Mouse (Mus musculus) G1E (cell line): ENCODE results near the gene Tm6sf1. TPM values are rescaled to one million over a fixed set of nuclear protein-coding genes. Genes with fewer than 3 reads are reported as not detected.

ENCODE experiments used
- ATAC-seq: 2 replicates; pipeline ENCODE4 v1.8.0; 2016; ENCODE audit warnings: mild to moderate bottlenecking; ENCODE audit not compliant: insufficient number of reproducible peaks, poor library complexity, low FRiP score, severe bottlenecking; ENCODE audit errors: extremely low read depth
- DNase-seq: peaks from one replicate; pipeline ENCODE4 v3.0.0; 2012; ENCODE audit warnings: low spot score
- H3K27me3 ChIP-seq: 2 replicates; pipeline ENCODE4 v1.6.1; 2012; ENCODE audit warnings: mild to moderate bottlenecking, low read length, inconsistent platforms; ENCODE audit not compliant: insufficient read depth
- H3K36me3 ChIP-seq: replicated peaks from 2 replicates; pipeline ENCODE3; 2012; ENCODE audit warnings: mild to moderate bottlenecking, inconsistent platforms
- H3K4me1 ChIP-seq: 2 replicates; pipeline ENCODE4 v1.6.1; 2012; ENCODE audit warnings: low read depth, low read length, inconsistent platforms, mixed read lengths; ENCODE audit not compliant: insufficient read depth
- H3K4me3 ChIP-seq: 2 replicates; pipeline ENCODE4 v1.5.1; 2012; ENCODE audit warnings: low read depth, mild to moderate bottlenecking, inconsistent platforms, low read length, moderate library complexity, mixed read lengths
- H3K9me3 ChIP-seq: replicated peaks from 2 replicates; pipeline ENCODE4 v1.6.1; 2012; ENCODE audit warnings: inconsistent platforms
- CTCF ChIP-seq: IDR thresholded peaks from 2 replicates; pipeline ENCODE4 v1.5.1; 2012; ENCODE audit warnings: low read depth, low read length, inconsistent platforms, mixed read lengths
- GATA1 ChIP-seq: IDR thresholded peaks from 2 replicates; pipeline ENCODE4 v1.6.1; 2012; ENCODE audit warnings: borderline replicate concordance, low read length, inconsistent platforms, mixed read lengths
- GATA2 ChIP-seq: IDR thresholded peaks from 2 replicates; pipeline ENCODE4 v1.6.1; 2012; ENCODE audit warnings: low read depth, low read length, inconsistent platforms, borderline replicate concordance
- POLR2AphosphoS5 ChIP-seq: IDR thresholded peaks from 2 replicates; pipeline ENCODE4 v1.6.1; 2012; ENCODE audit warnings: low read depth, low read length, inconsistent platforms; ENCODE audit not compliant: insufficient replicate concordance
- TAL1 ChIP-seq: conservative IDR thresholded peaks from 2 replicates; pipeline ENCODE4 v1.6.1; 2012; ENCODE audit warnings: low read depth, low read length, inconsistent platforms, mixed read lengths
- polyA plus RNA-seq: library from polyadenylated mRNA; stranded (reverse); fragments of >175 nt; gene quantifications from 2 replicates; pipeline ENCODE4 v1.2.3, GENCODE M21; 2012
- total RNA-seq, 2 experiments: library from RNA; stranded (forward) in 1 of 2; stranded (reverse) in 1 of 2; fragments of 200-1000 nt in 1 of 2; fragments of >200 nt in 1 of 2; fragmentation: Nextera tagmentation in 1 of 2; gene quantifications; 2 replicates each; pipeline ENCODE4 v1.2.3; 2014 to 2017

Gene Tm6sf1
- total and polyA plus RNA-seq, 3 experiments = 0.11 TPM; not detected in 2

- TF ChIP-seq POLR2AphosphoS5 (no peak), CTCF (no peak), TAL1 (no peak), GATA1 (no peak), GATA2 (no peak)
Observed at GRCm38 (mm10) chr7:81899361-81899760, 40.6 kb downstream of the Tm6sf1 start.

GRCm38 (mm10) chr7:81904094-81904493 lies 45.3 kb downstream of the Tm6sf1 start:
- DNase-seq (no peak), ATAC-seq (no peak)
- TF ChIP-seq POLR2AphosphoS5 (no peak), GATA1 (no peak), TAL1 (no peak), GATA2 (no peak)

More at GRCm38 (mm10) chr7:81899361-81899760, 40.6 kb downstream of the Tm6sf1 start:
- DNase-seq (no peak), ATAC-seq (no peak)
- H3K27me3 ChIP-seq = peaks cover 8% of the 10 kb centered on the region; the same call in 1 of the 2 replicates
- no peak overlapping the region for H3K4me3 ChIP-seq
- H3K4me1 ChIP-seq = no peaks in the 10 kb centered on the region
- H3K9me3 ChIP-seq = no peaks in the 10 kb centered on the region
- no peaks in the 10 kb centered on the region for H3K36me3 ChIP-seq

GRCm38 (mm10) chr7:81904926-81905325 lies 46.1 kb downstream of the Tm6sf1 start:
- Histone ChIP-seq H3K36me3 (no peaks in the 10 kb centered on the region), H3K4me3 (no peak overlapping the region), H3K4me1 (no peaks in the 10 kb centered on the region), H3K9me3 (no peaks in the 10 kb centered on the region), H3K27me3 (peaks cover 8% of the 10 kb centered on the region; the same call in 1 of the 2 replicates)
- no peak for DNase-seq
- no peak for ATAC-seq
- TF ChIP-seq GATA2 = no peak

More at GRCm38 (mm10) chr7:81904094-81904493, 45.3 kb downstream of the Tm6sf1 start:
- Histone ChIP-seq H3K9me3 (no peaks in the 10 kb centered on the region), H3K4me1 (no peaks in the 10 kb centered on the region), H3K36me3 (no peaks in the 10 kb centered on the region), H3K4me3 (no peak overlapping the region), H3K27me3 (peaks cover 10% of the 10 kb centered on the region; the same call in 1 of the 2 replicates)

GRCm38 (mm10) chr7:81918316-81918715 lies 59.5 kb downstream of the Tm6sf1 start:
- no peaks in the 10 kb centered on the region for H3K27me3 ChIP-seq
- no peaks in the 10 kb centered on the region for H3K4me1 ChIP-seq
- no peak overlapping the region for H3K4me3 ChIP-seq
- H3K9me3 ChIP-seq = no peaks in the 10 kb centered on the region
- DNase-seq (no peak), ATAC-seq (no peak)
- H3K36me3 ChIP-seq = no peaks in the 10 kb centered on the region
- no peak for TF ChIP-seq POLR2AphosphoS5
- no peak for TF ChIP-seq GATA2
- TF ChIP-seq CTCF = no peak
- TF ChIP-seq GATA1 = no peak
- no peak for TF ChIP-seq TAL1

- Histone ChIP-seq H3K36me3 (no peaks in the 10 kb centered on the region), H3K4me3 (no peak overlapping the region), H3K4me1 (no peaks in the 10 kb centered on the region), H3K27me3 (no peaks in the 10 kb centered on the region), H3K9me3 (no peaks in the 10 kb centered on the region)
- DNase-seq = no peak
- ATAC-seq = no peak
- TF ChIP-seq POLR2AphosphoS5 (no peak), TAL1 (no peak), GATA2 (no peak), GATA1 (no peak), CTCF (no peak)
Observed at GRCm38 (mm10) chr7:81920314-81920713, 61.5 kb downstream of the Tm6sf1 start.

GRCm38 (mm10) chr7:81921379-81921952 lies 62.7 kb downstream of the Tm6sf1 start:
- DNase-seq = no peak
- no peaks in the 10 kb centered on the region for H3K36me3 ChIP-seq
- no peak for TF ChIP-seq CTCF
- no peak for TF ChIP-seq POLR2AphosphoS5
- no peak for TF ChIP-seq GATA1
- no peak for TF ChIP-seq TAL1
- TF ChIP-seq GATA2 = no peak
- H3K4me3 ChIP-seq = no peak overlapping the region
- no peak for ATAC-seq
- H3K27me3 ChIP-seq = no peaks in the 10 kb centered on the region
- H3K4me1 ChIP-seq = no peaks in the 10 kb centered on the region
- no peaks in the 10 kb centered on the region for H3K9me3 ChIP-seq

GRCm38 (mm10) chr7:81928998-81929397 lies 70.2 kb downstream of the Tm6sf1 start:
- Histone ChIP-seq H3K9me3 (peaks cover 9% of the 10 kb centered on the region), H3K4me3 (no peak overlapping the region), H3K4me1 (no peaks in the 10 kb centered on the region), H3K27me3 (no peaks in the 10 kb centered on the region; the same call in 1 of the 2 replicates), H3K36me3 (no peaks in the 10 kb centered on the region)
- ATAC-seq = no peak
- DNase-seq = no peak
- TF ChIP-seq GATA2 (no peak), GATA1 (no peak), TAL1 (no peak), CTCF (no peak), POLR2AphosphoS5 (no peak)
